1 mouse cellular context compared by ENCODE assay signal in genomic region chr4:115055691-115056090, GRCm38 (mm10).
TF ChIP-seq lines count a peak whose summit lies in the region.

No protein-coding gene starts in this region.

TF ChIP-seq in MEL, 35 proteins besides CTCF, POLR2A, EP300 and RAD21 (continued from another document):
- no peak for TF ChIP-seq ZKSCAN1 (IDR thresholded peaks at IDR 0.05; ENCODE audit: low read depth, low read length)
- TF ChIP-seq GATA1 (IDR thresholded peaks at IDR 0.05; ENCODE audit: low read depth, low read length) = no peak
- TF ChIP-seq KAT2A (conservative IDR thresholded peaks at IDR 0.05; ENCODE audit: low read depth, low read length) = no peak
- no peak for TF ChIP-seq TCF12 (IDR thresholded peaks at IDR 0.05; ENCODE audit: low read depth, low read length)
- TF ChIP-seq E2F4 (IDR thresholded peaks at IDR 0.05; ENCODE audit: borderline replicate concordance, low read depth, low read length) = no peak
- TF ChIP-seq MXI1 (IDR thresholded peaks at IDR 0.05; ENCODE audit: low read depth, low read length) = no peak
- TF ChIP-seq MEF2A (IDR thresholded peaks at IDR 0.05; ENCODE audit: extremely low read depth, insufficient replicate concordance, low read depth, low read length, poor library complexity, severe bottlenecking) = no peak
- TF ChIP-seq MAZ (IDR thresholded peaks at IDR 0.05; ENCODE audit: low read depth, low read length) = no peak
- no peak for TF ChIP-seq ELF1 (IDR thresholded peaks at IDR 0.05; ENCODE audit: low read depth, low read length)
- no peak for TF ChIP-seq BHLHE40 (IDR thresholded peaks at IDR 0.05; ENCODE audit: borderline replicate concordance, low read depth, low read length)
- TF ChIP-seq CHD2 (IDR thresholded peaks at IDR 0.05; ENCODE audit: low read length) = no peak
- no peak for TF ChIP-seq USF1 (IDR thresholded peaks at IDR 0.05; ENCODE audit: low read depth, low read length)
